Mouse (Mus musculus): ENCODE results near the gene Txndc5. TPM values are rescaled to one million over a fixed set of nuclear protein-coding genes. Genes with fewer than 3 reads are reported as not detected.

Gene Txndc5
- polyA plus RNA-seq, 1 experiment = 0.52 TPM

GRCm38 (mm10) chr13:38527797-38528650 lies 600 bp downstream of the Txndc5 start:
- peaks cover 5% of the 10 kb centered on the region for H3K36me3 ChIP-seq (ENCODE audit: control insufficient read depth)
- peaks cover 28% of the 10 kb centered on the region for H3K4me1 ChIP-seq (ENCODE audit: control insufficient read depth)
- peak overlapping the region; percentile 81 for H3K4me3 ChIP-seq (replicated peaks)
- H3K27me3 ChIP-seq (ENCODE audit: control insufficient read depth) = peaks cover 7% of the 10 kb centered on the region
- TF ChIP-seq GATA1 (IDR thresholded peaks at IDR 0.05; ENCODE audit: low read length) = no peak
- H3K9me3 ChIP-seq (ENCODE audit: control insufficient read depth, low read length) = no peaks in the 10 kb centered on the region

GRCm38 (mm10) chr13:38527041-38527796 lies 1.4 kb downstream of the Txndc5 start:
- H3K4me3 ChIP-seq (replicated peaks) = peak overlapping the region; percentile 81
- TF ChIP-seq TAL1 (IDR thresholded peaks at IDR 0.05; ENCODE audit: low read length) = no peak
- TF ChIP-seq GATA1 (IDR thresholded peaks at IDR 0.05; ENCODE audit: low read length) = no peak
- peaks cover 4% of the 10 kb centered on the region for H3K27me3 ChIP-seq (ENCODE audit: control insufficient read depth)
- peaks cover 11% of the 10 kb centered on the region for H3K36me3 ChIP-seq (ENCODE audit: control insufficient read depth)
- no peaks in the 10 kb centered on the region for H3K9me3 ChIP-seq (ENCODE audit: control insufficient read depth, low read length)
- peaks cover 28% of the 10 kb centered on the region for H3K4me1 ChIP-seq (ENCODE audit: control insufficient read depth)

- H3K4me1 ChIP-seq (ENCODE audit: control insufficient read depth) = peaks cover 28% of the 10 kb centered on the region
- no peaks in the 10 kb centered on the region for H3K9me3 ChIP-seq (ENCODE audit: control insufficient read depth, low read length)
- H3K4me3 ChIP-seq (replicated peaks) = no peak overlapping the region
- H3K36me3 ChIP-seq (ENCODE audit: control insufficient read depth) = peaks cover 20% of the 10 kb centered on the region
- TF ChIP-seq TAL1 (IDR thresholded peaks at IDR 0.05; ENCODE audit: low read length) (no peak), GATA1 (IDR thresholded peaks at IDR 0.05; ENCODE audit: low read length) (no peak)
- peaks cover 4% of the 10 kb centered on the region; the same call in 1 of the 2 replicates for H3K27me3 ChIP-seq (ENCODE audit: control insufficient read depth)
Measured at GRCm38 (mm10) chr13:38526116-38526515, 2.5 kb downstream of the Txndc5 start.

GRCm38 (mm10) chr13:38525261-38525660 lies 3.4 kb downstream of the Txndc5 start:
- Histone ChIP-seq H3K27me3 (ENCODE audit: control insufficient read depth) (peaks cover 4% of the 10 kb centered on the region; the same call in 1 of the 2 replicates), H3K4me3 (replicated peaks) (no peak overlapping the region), H3K9me3 (ENCODE audit: control insufficient read depth, low read length) (no peaks in the 10 kb centered on the region), H3K36me3 (ENCODE audit: control insufficient read depth) (peaks cover 27% of the 10 kb centered on the region), H3K4me1 (ENCODE audit: control insufficient read depth) (peaks cover 28% of the 10 kb centered on the region)
- TF ChIP-seq GATA1 (IDR thresholded peaks at IDR 0.05; ENCODE audit: low read length) = no peak
- TF ChIP-seq TAL1 (IDR thresholded peaks at IDR 0.05; ENCODE audit: low read length) = no peak

- TF ChIP-seq TAL1 (IDR thresholded peaks at IDR 0.05; ENCODE audit: low read length) (no peak), GATA1 (IDR thresholded peaks at IDR 0.05; ENCODE audit: low read length) (no peak)
- H3K4me1 ChIP-seq (ENCODE audit: control insufficient read depth) = peaks cover 21% of the 10 kb centered on the region
- no peaks in the 10 kb centered on the region for H3K27me3 ChIP-seq (ENCODE audit: control insufficient read depth)
- H3K36me3 ChIP-seq (ENCODE audit: control insufficient read depth) = peaks cover 43% of the 10 kb centered on the region
- H3K9me3 ChIP-seq (ENCODE audit: control insufficient read depth, low read length) = no peaks in the 10 kb centered on the region
- H3K4me3 ChIP-seq (replicated peaks) = no peak overlapping the region
Measured at GRCm38 (mm10) chr13:38523231-38523630, 5.4 kb downstream of the Txndc5 start.

- no peak overlapping the region for H3K4me3 ChIP-seq (replicated peaks)
- H3K27me3 ChIP-seq (ENCODE audit: control insufficient read depth) = no peaks in the 10 kb centered on the region
- H3K36me3 ChIP-seq (ENCODE audit: control insufficient read depth) = peaks cover 52% of the 10 kb centered on the region
- no peaks in the 10 kb centered on the region for H3K9me3 ChIP-seq (ENCODE audit: control insufficient read depth, low read length)
- TF ChIP-seq TAL1 (IDR thresholded peaks at IDR 0.05; ENCODE audit: low read length) (no peak), GATA1 (IDR thresholded peaks at IDR 0.05; ENCODE audit: low read length) (no peak)
- peaks cover 10% of the 10 kb centered on the region for H3K4me1 ChIP-seq (ENCODE audit: control insufficient read depth)
Measured at GRCm38 (mm10) chr13:38522056-38522654, 6.5 kb downstream of the Txndc5 start.

- Histone ChIP-seq H3K27me3 (ENCODE audit: control insufficient read depth) (no peaks in the 10 kb centered on the region), H3K36me3 (ENCODE audit: control insufficient read depth) (peaks cover 61% of the 10 kb centered on the region), H3K4me3 (replicated peaks) (no peak overlapping the region), H3K9me3 (ENCODE audit: control insufficient read depth, low read length) (no peaks in the 10 kb centered on the region), H3K4me1 (ENCODE audit: control insufficient read depth) (no peaks in the 10 kb centered on the region)
- TF ChIP-seq TAL1 (IDR thresholded peaks at IDR 0.05; ENCODE audit: low read length) = no peak
- no peak for TF ChIP-seq GATA1 (IDR thresholded peaks at IDR 0.05; ENCODE audit: low read length)
Measured at GRCm38 (mm10) chr13:38520299-38520698, 8.3 kb downstream of the Txndc5 start.

GRCm38 (mm10) chr13:38516582-38516981 lies 12.0 kb downstream of the Txndc5 start:
- Histone ChIP-seq H3K36me3 (ENCODE audit: control insufficient read depth) (peaks cover 74% of the 10 kb centered on the region), H3K9me3 (ENCODE audit: control insufficient read depth, low read length) (no peaks in the 10 kb centered on the region), H3K4me1 (ENCODE audit: control insufficient read depth) (no peaks in the 10 kb centered on the region), H3K27me3 (ENCODE audit: control insufficient read depth) (no peaks in the 10 kb centered on the region), H3K4me3 (replicated peaks) (no peak overlapping the region)
- TF ChIP-seq GATA1 (IDR thresholded peaks at IDR 0.05; ENCODE audit: low read length) (no peak), TAL1 (IDR thresholded peaks at IDR 0.05; ENCODE audit: low read length) (no peak)

GRCm38 (mm10) chr13:38515845-38516244 lies 12.8 kb downstream of the Txndc5 start:
- H3K9me3 ChIP-seq (ENCODE audit: control insufficient read depth, low read length) = no peaks in the 10 kb centered on the region
- H3K27me3 ChIP-seq (ENCODE audit: control insufficient read depth) = no peaks in the 10 kb centered on the region
- H3K4me1 ChIP-seq (ENCODE audit: control insufficient read depth) = no peaks in the 10 kb centered on the region
- no peak overlapping the region for H3K4me3 ChIP-seq (replicated peaks)
- TF ChIP-seq GATA1 (IDR thresholded peaks at IDR 0.05; ENCODE audit: low read length) (no peak), TAL1 (IDR thresholded peaks at IDR 0.05; ENCODE audit: low read length) (no peak)
- peaks cover 70% of the 10 kb centered on the region for H3K36me3 ChIP-seq (ENCODE audit: control insufficient read depth)
